Mouse (Mus musculus) megakaryocyte, embryonic 14.5 days (primary cell): ENCODE measurements around the gene Gpc6.

Experiments
- FLI1 ChIP-seq: IDR thresholded peaks from 2 replicates; pipeline ENCODE4 v1.6.1; 2012; ENCODE audit warnings: low read length, inconsistent platforms, mixed read lengths
- GATA1 ChIP-seq: IDR thresholded peaks from 3 replicates; pipeline ENCODE4 v1.6.1; 2012; ENCODE audit warnings: mixed read lengths, low read length, inconsistent platforms, borderline replicate concordance

DNA sequence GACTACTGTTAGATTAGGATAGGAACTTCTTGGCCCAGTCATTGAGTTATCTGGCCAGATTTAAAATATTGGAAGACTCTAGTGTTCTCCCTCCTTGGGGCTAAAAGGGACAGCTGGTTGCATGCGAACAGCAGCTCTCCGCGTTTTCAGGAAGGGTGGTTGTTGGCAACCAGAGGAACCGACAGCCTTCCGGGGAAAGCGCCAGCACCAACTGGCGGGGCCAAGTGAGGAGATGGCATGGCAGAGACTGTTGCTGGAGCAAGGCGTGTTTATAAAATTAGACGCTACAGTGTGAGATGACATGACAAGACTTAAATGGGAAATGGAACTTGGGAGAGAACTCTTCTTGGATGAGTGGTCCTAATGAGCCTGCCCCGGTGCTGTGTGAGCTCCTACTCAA is 1056.4 kb downstream of the Gpc6 start:
- TF ChIP-seq GATA1 (no peak), FLI1 (no peak)
